Mouse (Mus musculus): ENCODE results near the gene Ncan.

Gene Ncan

DNA sequence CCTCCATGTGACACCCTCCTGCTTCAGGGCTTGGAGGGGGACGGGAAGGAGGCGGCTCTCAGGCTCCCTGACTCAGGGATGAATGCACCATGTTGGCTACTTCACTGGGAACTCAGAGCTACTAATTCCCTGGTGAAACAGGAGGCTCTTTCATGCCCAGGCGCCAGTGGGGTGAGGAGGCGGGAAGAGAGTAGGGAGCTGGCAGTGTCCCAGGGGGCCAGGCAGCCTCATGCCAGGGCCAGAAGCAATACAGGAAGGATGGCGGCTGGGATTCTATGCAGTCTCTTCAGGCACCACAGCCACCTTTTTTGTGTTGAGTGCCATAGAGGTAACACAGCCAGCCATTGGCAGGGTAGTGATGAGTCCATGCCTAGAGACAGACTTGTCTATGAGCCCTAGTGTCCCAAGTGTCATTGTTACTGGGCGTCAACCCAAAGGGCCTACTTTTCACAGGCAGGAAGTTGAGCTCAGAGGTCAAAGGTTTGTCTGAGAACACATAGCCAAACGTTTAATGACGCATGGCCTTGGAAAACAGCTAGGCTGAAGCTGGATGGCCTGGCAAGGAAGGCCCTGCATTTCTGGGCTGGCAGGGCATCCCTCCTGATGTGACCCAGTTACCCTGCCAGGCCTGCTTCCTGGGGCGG is 8.8 kb upstream of the Ncan start:
- in situ Hi-C loops (cut with MboI, MseI), result no loop called here

DNA sequence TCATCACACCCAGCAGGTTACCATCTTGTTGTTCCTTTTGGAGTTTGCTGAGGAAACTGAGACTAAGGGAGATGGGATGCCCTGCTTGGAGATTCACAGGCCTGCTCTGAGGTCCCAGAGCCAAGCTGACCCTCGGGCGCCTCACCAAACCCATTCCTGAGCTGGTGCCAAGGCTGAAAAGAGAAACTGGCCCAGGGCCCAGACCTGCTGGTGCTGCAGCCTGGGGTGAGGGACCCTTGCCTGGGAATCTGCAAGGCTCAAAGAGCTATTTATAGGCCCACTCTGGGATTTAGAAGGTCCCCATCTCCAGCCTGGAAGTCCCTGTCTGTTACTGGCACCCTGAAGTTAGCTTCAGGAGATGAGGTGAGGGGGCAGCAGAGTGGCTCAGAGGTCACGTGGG is 7.8 kb upstream of the Ncan start:
- in situ Hi-C loops (cut with MboI, MseI), result no loop called here

DNA sequence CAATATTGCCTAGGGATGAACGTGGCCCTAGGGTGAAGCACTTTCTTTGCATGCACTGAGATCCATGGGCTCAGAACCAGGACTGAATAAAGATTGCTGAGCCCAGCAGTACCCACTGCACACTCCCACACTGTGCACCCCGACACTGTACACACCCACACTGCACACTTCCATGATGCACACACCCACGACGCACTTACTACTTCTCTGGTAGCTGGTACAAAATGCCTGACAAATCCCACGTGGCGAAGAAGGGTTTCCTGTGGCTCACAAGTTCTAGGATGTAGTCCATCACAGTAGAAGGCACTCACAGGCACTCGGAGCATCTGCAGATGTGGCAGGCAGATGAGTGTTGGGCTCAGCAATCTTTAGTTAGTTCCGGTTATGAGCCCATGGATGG is 4.3 kb upstream of the Ncan start:
- in situ Hi-C loops (cut with MboI, MseI), result no loop called here

DNA sequence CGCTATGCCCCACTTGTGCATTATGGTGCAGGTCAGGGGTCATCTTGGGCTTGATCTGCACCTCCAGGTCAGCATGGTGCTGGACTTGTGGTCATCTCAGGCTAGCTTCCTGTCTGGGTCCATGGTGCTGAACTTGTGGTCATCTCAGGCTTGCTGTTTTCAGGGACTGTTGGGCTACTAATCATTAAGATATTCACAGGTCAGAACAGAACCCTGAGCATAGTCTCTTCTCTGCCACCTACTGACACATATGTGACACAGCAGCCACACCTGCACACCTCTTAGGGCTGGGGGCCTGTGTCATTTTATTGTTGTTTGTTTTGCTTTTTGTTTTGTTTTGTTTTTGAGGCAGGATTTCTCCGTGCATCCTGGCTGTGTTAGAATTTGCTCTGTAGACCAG is 2.2 kb upstream of the Ncan start:
- in situ Hi-C loops (cut with MboI, MseI), result no loop called here

DNA sequence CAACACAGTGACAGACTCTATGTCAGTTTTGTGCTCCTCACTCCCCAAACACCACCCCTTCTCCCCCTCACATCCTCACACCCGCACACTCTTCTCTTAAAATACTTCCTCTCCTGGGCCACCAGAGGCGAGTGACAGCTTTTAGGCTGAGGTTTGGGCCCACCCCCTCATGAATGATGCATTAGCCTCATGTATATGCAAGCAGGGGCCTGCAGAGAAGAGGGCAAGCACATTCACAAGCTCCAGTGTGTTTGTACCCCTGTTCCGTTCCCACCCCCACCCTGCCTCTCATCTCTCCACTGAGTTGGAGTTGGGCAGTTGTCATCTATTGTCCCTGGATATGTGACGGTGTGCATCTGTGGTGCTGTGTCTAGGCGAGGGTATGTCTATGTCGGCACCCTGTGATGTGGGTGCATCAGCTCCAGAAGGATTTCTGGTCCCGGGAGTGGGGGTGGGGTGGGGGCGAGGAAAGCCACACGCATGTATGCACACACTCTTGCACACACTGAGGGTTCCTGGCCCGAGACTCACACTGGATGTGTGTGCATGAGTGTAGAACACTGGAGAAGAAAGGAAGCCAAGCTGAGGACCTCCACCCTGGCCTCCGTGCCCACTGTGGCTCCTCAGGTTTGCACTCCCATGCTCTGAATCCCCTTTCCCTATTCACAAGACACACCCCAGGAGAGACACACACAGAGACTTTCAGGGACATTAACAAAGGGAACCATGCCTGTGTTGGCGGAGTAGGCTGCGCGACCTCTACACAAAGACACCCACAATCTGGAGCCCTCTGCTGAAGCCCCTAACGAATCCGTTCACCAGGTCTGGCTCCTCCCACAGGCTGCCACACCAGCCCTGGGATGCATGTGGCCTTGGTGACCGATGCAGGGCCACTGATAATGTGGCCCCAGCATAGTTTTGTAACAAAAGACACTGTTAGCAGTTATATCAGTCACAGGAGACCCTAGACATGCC is 1.7 kb downstream of the Ncan start:
- in situ Hi-C loops (cut with MboI, MseI), result no loop called here

DNA sequence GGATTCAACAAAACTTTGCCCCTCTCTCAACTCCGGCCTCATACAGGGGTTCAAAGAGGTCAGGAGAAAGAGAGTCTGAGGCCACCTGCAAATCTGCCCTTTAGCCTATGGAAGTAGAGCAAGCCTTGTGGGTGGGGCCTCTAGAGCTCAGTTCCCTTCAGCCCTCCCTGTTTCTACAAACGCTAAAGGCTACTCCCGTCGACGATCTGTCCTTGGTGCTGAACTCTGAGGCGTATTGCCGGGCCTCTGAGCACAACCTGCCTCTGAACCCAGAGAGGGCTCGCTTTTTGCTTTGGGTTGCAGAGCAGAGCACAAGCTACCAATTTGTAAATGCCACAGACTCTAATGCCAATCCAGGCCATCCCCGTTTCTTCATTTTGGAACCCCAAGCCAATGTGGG is 3.1 kb downstream of the Ncan start:
- in situ Hi-C loops (cut with MboI, MseI), result no loop called here

DNA sequence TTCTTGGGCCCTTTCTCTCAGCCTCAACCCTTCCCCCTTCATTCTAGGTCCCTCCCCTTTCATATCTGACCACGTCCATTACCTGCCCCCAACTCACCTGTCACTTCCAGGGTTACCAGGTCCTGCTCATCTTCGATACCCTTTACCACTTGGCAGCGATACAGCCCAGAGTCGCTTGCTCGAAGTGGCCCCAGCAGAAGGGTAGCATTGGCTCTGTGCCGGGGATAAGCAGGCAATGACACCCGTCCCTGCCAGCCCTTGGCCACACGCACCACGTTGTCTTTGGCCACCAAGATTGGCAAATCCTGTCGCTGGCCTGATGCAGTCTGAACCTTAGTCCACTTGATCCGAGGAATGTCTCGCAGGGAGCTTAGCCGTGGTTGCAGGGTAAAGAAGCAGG is 5.8 kb downstream of the Ncan start:
- in situ Hi-C loops (cut with MboI, MseI), result no loop called here

DNA sequence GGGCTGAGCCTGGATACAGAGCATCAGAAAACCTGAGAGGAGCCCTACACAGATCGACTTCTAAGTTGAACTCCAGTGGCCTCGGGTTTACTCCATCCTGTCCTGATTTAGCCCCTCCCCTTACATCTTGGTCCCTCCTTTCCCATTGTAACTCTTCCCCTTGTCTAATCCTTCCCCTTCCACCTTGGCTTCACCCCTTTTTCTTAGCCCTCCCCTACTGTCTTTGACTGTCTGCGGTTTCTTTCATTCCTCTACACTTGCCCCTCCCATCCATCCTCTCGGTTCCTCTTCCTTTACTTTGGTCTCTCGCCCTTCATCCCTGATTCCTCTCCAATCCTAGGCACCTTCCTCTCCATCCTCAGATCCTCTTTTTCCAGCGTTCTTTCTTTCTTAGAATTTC is 6.2 kb downstream of the Ncan start:
- in situ Hi-C loops (cut with MboI, MseI), result no loop called here

DNA sequence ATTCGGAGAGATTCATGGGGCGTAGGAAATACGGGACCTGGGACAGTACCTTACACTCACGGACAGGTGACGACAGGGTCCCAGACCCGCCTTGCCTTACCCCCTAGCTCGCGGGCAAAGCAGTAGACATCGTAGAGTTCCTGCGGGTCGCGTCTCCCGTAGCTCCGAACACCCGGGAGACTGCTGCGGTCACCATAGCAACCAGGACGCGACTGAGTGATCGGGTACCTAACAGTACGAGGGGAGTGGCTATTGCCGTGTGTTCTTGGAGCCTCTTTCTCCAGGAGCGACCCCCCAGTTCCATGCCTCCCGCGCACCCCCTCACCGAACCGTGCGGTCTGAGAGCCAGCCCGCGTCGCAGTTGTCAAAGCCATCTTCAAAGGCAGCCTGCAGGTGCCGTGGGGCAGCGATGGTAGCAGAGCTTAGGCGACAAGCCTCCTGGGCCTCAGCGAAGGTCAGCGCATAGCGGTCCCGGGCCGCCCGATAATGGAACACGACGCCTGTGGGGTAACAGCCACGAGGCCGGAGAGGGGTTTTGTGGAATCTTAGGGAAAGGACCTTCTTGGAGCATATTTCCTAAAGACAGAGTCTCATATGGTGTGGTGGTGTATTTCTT is 8.2 kb downstream of the Ncan start:
- in situ Hi-C loops (cut with MboI, MseI), result no loop called here

DNA sequence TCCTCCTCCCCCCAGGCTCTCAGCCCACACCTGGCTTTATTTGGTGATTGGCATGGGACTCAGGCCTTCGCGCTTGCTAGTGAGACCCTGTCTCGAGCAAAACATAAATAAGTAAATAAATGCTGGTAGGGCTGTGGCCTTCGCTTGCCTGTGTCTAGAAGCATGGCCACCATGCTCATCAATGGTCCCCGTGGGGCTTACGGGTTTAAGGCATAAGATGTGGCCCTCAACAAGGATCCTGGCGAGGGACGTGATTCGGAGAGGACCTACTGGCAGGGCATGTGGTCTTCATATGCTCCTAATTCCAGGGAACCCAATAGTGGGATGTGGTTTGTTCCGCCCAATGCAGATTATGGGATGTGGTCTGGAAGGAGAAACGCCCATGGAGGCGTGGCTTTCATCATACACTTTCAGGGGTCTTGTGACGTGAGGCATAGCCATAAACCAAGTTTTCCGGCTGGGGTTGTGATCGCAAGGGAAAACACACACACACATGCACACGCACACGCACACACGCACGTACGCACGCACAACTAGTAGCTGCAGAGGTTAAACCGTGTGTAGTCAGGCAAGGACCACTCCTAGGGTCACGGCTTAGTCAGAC is 9.4 kb downstream of the Ncan start:
- in situ Hi-C loops (cut with MboI, MseI), result no loop called here

DNA sequence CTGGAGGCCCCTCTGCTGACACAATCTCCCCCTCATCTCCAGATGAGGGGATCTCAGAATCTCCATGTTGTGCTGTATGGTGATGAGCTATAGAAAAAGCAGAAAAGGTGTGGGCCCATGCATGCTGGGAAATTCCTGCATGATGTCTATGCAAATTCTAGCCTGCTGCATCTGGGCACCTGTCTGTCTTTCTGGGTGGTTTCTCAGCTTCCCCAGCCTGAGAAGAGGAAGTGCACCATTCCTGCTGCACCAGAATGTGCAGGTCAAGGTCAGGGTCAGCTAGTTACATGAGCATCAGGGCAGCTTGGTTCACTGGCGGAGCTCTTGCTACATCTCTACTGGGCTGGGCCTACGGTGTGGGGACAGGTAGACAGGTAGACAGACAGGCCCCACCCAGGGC is 10.2 kb downstream of the Ncan start:
- in situ Hi-C loops (cut with MboI, MseI), result no loop called here

DNA sequence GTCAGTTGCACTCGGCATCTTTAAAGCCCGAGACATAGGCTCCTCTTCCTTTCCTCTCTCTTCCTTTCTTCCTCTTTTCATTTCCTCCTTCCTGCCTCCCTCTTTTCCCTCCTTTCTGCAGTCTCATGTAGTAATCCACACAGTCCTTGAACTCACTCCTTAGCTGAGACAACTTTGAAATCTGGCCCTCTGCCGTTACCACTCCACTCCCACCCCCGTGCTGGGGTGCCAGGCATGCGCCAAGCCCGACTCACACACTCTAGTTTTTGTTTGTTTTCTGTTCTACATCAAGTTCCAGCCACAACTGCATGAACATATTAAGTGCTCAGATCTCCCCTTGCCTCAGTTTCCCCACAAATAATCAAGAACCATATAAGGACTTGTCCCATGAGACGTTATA is 15.8 kb downstream of the Ncan start:
- in situ Hi-C loops (cut with MboI, MseI), result loop anchor here (10.0 kb wide), 1 partner anchor 60 kb away; no protein-coding TSS in a partner anchor

DNA sequence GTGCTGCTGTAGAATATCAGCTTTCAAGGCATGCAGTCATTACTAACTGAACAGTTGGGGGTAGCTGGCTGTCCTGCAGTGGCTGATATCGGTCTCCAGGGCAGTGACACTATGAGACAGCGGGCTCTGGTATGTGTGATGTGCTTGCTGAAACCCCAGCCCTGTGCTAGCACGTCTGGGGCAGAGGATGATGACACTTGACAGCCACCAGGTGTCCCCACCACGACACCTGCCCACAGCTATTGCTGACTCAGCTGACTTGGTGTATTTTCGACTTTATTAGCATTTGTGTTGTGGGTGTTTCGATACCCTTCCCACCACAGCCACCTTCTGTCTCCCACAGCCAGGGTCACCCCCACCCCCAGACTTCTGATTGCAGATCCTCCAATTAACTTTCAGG is 16.2 kb downstream of the Ncan start:
- in situ Hi-C loops (cut with MboI, MseI), result loop anchor here (10.0 kb wide), 1 partner anchor 60 kb away; no protein-coding TSS in a partner anchor

DNA sequence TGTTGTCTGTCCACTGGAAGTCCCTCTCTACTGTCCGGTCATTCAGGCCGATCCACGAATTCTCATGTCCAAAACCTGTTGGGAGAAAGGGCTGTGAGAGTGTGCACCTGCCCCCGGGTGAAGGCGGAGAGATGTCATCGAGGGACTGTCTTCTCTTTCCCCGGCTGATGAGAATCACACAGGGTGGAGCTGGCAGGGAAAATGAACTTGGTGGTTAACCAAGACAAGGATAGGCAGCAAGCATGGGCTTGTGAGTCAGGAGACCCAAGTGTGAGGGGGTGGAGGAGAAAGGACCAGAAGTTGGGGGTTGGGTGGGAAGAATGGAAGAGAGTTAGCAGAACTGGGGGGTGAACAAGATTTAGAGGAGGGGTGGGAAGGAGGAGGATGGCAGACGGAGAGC is 20.4 kb downstream of the Ncan start:
- in situ Hi-C loops (cut with MboI, MseI), result loop anchor here (10.0 kb wide), 1 partner anchor 65 kb away; no protein-coding TSS in a partner anchor

DNA sequence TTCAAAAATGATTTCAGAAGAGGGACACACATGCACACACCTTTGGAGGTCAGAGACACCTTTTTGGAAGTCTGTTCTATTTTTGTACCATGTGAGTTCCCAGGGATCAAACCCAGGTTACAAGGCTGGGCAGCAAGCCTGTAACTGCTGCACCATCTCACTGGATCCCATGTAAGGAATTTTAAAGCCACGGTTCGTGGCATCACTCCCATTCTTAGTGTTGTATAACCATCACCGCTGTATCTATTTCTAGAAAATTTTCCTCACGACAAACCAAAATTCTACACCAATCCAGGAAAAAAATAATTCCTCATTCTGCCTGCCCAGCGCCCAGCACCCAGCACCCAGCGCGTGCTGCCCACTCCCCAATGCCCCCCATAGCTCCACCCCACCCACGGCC is 21.4 kb downstream of the Ncan start:
- in situ Hi-C loops (cut with MboI, MseI), result no loop called here

DNA sequence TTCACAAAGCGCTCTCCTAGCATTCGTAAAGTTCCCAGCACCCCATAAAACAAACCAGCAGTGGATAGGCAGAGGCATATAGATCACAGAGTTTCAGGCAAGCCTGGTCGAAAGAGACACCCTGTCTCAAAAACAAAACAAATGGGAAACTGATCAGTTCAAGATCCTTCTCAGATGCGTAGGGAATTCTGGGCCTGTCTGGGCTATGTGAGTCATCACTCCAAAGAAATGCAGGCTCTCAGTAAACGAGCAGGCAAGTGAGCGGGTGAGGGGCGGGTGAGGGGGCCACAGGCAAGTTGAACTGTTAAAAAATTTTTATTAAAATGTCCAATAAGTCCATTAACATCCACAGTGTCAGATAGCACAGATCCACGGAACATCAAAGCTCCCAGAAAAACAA is 27.9 kb downstream of the Ncan start:
- in situ Hi-C loops (cut with MboI, MseI), result no loop called here

DNA sequence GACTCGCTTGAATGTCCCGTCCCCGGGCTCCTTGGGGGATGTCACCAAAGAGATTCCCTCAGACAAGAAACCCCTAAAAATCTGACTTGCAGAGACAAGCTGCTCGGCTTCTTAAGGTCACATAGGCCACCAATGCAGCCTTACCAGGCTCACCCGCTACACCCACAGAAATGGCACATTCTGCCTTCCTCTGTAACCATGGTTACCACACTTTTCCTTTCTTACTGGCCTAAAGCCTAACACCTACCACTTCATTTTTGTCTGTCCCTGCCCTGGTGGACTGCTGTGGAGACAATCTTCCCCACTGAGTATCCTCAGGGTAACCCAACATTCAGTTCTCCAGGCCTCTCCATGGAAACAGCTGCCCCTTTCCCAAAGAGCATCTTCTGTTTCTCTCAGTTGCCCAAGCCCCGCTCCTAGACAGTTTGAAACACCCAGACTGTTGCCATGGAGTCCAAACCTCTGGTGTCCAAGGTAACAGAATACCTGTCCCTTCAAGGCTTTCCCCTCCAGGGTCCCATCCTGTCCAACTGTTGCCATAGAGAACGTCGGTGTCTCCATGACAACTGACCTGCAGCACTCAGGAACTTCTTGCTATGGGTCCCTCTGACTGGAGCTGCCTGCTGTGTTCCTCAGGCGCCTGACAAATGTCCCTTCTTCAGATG is 31.2 kb downstream of the Ncan start:
- in situ Hi-C loops (cut with MboI, MseI), result no loop called here

DNA sequence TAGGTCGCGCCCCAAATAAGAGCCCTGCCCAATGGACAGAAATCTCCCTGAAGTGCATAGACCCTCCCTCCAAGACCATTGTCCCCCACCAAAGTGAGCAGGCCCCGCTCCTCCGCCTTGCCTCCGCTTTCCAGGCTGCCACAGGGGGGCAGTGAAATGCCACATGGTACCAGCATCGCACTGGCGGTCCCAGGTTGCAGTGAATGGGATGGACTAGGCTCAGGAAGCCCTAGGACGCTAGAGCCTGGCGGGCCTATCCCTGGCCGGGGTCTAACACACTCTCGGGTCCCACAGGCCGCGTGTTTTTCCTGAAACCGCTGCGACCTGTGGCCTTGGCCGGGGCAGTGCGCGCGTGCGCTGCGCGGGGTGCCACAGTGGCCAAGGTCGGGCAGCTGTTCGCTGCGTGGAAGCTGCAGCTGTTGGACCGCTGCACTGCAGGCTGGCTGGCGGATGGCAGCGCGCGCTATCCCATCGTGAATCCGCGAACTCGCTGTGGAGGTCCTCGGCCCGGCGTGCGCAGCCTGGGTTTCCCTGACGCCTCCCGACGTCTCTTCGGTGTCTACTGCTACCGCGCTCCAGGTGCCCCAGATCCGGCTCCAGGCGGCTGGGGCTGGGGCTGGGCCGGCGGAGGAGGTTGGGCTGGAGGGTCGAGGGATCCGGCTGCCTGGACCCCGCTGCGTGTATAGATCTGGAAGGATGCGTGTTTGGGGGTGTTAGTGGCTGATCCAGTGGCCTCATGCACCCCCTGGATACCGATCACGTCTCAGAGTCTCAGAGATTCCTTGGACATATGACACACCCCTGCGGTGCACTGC is 32.6 kb downstream of the Ncan start:
- in situ Hi-C loops (cut with MboI, MseI), result no loop called here

DNA sequence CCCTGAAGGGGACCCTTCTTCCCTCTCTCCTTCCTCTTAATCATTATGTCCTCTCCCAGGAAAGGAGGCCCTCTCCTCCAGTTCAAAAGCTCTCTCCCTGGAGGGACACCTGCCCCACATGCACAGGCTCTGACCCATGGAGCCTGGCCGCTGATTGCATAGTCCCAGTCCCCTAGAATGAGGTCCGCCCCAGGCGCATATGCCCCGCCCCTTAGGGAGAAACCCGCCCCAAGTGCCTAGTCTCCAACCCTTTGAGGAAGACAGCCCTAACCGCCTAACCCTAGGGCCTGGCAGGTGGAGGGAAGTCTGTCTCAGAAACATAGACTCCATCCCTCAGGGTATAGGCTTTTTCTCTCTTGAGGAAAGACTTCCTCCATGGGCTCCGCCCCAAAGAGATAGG is 33.4 kb downstream of the Ncan start:
- in situ Hi-C loops (cut with MboI, MseI), result no loop called here

DNA sequence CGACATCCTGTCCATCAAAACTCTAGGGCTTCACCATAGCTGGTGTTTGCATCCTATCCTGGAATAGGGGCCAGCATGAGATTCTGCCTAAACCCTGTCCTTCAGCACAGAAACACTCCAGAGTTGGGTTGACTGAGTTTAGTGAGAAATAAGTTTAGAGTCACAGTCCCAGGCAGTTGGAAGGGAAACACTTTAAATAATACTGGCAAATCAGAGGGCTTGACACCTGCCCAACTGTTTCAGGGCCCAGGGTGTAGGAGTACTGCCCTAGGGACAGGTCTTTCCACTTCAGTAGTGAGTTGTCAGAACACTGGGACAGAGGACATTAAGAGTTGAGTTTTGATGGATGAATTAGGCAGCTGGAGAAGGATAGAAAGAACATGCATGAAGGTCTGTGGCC is 34.5 kb downstream of the Ncan start:
- in situ Hi-C loops (cut with MboI, MseI), result no loop called here
